Mouse (Mus musculus) adrenal gland (tissue): ENCODE measurements around the gene Gramd4.

Experiments
- intact Hi-C: fragments of 180-260 bp; cut with DNase I; formaldehyde crosslinking; loops from one replicate; pipeline ENCODE4 v1.15.1; 2025

Gramd4 gene

DNA sequence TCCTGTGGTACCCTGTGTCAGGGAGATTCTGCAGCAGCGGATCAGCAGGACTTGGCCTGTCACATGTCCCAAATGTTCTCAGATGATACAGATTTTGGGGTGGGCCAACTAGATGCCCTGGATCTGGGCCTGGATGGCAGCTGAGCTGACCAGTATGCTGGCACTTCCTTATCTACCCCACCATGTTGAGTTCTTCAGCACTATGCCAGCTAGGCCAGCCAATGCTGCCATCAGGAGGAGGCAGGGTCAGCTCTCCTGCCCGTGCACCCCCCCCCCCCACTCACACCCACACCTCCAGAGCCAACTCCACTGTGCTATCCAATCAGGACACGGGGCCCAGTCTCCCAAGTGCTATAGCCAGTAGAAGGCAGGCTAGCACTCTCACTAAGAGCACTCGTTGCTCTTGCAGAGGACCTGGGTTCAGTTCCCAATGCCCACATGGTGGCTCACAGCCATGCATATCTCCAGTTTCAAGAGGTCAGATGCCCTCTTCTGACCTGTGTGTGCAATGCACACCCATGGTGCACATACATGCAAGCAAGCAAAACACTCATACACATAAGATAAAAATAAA is 7.2 kb upstream of the Gramd4 start:
- intact Hi-C loops, result no loop called here

DNA sequence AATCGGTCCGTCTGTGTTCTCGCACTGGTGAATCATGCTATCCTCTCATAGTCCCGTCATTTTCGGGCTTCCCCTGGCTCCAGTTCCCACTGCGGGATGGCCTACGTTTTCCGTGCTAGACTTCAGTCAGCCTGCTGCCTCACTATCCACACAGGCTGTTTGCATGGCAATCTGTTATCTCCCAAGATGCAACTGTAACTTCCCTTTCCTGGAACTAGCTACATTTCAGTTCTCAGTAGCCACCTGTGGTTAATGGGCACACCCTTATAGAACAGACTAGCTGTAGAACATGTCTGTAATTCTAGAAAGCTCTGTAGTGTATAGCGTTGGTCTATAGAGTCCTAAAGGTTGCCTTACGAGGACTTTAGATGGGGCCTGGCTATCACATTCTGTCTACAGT is 6.3 kb upstream of the Gramd4 start:
- intact Hi-C loops, result no loop called here

DNA sequence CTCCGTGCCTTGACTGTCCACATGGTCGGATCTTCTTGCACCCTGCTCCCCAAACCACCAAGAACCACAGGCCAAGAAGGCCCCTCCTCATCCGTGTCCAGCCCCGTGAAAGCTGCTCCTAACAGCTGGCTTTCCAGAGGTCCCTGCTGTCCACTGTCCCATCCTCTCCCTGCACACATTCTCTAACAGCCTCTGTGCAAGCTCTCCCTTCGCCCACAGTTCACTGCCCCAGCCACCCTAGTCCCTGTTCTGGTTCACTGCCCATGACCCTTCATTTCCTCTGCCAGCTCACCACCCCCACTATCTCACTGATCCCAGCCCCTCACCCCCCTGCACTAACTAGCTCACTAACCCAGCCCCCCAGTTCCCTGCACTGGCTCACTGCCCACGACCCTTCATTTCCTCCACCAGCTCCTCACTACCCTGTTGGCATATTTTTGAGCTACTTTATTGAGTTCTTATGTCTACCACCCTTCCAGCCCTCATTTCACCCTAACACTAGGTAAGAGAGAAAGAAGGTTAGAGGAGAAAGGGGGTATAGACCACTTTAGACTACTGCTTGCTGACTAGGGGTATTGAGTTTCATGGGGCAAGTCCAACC is 5.5 kb upstream of the Gramd4 start:
- intact Hi-C loops, result no loop called here

DNA sequence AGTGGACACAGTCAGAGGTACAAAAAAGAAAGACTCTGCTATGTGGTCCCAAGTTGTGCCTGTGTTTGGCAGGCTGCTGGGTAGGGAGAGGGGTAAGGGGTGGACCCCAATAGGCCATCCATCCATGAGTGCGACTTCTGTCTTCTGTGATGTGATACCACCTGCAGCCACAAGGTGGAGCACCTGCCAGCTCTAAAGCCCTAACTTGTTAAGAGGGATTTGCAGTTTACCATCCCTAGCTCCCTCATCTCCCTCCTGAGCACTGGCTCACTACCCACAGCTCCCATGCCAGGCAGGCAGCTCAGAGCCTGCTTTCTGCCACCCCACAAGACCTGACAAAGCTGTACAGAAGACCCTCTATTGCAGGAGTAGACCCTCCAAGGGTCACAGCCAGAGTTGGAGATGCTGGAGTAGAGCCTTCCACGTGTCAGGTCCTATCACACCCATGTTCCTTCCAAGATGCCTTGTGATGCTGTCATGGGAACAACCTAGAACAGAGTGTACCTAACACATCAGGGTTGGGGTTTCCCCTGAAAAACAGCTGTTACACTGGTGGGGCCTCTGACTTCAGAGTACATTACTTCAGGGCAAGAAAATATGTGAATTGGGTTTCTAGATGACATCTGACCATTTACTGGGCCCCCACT is 3.5 kb upstream of the Gramd4 start:
- intact Hi-C loops, result loop anchor here (1.0 kb wide), 1 partner anchor 70 kb away; no protein-coding TSS in a partner anchor

DNA sequence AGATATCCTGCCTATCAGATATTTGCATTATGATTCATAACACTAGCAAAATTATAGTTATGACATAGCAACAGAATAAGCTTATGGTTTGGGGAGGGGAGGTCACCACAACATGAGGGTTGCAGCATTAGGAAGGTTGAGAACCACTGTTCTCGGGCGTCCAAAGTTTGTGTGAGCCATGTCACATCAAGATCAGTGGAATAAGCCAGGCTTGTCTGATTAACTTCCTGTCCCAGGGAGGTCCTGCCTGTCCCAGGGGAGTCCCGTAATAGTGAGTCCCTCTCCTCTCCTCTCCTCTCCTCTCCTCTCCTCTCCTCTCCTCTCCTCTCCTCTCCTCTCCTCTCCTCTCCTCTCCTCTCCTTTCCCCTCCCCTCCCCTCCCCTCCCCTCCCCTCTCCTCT is 2.6 kb upstream of the Gramd4 start:
- intact Hi-C loops, result loop anchor here (1.0 kb wide), 1 partner anchor 69 kb away; no protein-coding TSS in a partner anchor

DNA sequence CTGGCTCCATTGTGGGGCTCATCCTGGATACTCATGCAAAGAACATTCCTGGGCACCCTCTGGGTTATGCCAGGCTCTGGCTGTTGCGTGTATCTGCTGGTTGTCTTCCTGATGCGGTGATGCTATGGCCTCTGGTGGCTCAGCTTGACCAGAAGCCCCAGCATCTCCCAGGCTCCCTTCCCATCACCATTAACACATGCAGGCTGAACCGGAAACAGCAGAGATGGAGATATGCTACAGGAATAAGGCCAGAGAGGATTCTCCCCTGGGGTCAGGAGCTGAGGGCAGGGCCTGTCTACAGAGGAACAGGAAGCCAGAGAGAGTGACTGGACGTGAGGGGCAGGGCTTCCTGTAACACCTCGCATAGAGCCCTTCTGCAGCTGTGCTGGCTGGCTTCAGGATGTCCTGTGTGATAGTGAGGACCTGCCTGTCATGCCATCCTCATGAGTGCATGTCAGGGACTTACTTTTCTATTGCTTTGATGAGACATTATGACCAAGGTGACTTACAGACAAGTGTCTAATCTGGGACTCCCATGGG is 1.2 kb upstream of the Gramd4 start:
- intact Hi-C loops, result no loop called here

DNA sequence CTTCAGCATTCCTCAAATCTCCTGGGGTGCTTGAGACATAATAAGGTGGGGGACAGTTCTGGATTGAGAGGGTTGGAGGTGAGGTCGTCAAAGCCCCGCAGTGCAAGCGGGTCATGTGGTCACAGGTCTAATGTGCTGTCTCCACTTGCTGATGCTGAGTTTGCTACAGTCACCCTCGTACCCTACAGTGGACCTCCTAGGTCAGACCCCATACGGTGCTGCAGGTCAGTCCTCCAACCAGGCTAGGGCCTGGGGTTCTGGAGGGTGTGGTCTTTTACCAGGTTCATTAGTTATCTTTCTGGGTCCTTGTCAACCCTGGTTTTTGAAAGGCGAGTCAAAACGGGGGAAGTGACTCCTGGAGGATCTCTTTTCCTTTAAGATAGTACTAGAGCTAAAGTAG is 413 bp downstream of the Gramd4 start:
- intact Hi-C loops, result no loop called here

DNA sequence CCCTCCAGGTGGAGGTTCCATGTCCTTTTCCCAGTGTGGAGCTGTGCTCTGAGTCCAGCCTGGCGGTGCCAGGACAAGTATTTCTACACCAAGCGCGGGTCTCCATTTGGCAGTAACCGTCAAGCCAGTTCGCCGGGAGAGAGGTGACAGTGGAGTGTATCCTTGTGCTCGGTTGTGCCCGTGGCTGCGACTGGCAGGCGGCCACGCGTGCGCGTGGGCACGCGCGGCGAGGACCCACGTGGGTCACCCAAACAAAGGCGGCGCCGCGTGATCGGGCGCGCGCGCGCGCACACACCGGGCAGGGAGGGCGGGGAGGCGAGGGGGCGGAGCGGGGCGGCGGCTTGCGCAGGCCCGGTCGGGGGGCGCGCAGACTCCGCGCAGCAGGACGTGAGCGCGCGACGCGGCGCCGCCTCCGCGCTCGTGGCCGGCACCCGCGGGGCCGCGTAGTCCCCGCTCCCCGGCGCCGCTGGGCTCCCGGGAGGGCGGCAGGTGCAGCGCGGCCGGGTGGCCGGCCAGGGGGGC is 960 bp downstream of the Gramd4 start:
- intact Hi-C loops, result no loop called here

DNA sequence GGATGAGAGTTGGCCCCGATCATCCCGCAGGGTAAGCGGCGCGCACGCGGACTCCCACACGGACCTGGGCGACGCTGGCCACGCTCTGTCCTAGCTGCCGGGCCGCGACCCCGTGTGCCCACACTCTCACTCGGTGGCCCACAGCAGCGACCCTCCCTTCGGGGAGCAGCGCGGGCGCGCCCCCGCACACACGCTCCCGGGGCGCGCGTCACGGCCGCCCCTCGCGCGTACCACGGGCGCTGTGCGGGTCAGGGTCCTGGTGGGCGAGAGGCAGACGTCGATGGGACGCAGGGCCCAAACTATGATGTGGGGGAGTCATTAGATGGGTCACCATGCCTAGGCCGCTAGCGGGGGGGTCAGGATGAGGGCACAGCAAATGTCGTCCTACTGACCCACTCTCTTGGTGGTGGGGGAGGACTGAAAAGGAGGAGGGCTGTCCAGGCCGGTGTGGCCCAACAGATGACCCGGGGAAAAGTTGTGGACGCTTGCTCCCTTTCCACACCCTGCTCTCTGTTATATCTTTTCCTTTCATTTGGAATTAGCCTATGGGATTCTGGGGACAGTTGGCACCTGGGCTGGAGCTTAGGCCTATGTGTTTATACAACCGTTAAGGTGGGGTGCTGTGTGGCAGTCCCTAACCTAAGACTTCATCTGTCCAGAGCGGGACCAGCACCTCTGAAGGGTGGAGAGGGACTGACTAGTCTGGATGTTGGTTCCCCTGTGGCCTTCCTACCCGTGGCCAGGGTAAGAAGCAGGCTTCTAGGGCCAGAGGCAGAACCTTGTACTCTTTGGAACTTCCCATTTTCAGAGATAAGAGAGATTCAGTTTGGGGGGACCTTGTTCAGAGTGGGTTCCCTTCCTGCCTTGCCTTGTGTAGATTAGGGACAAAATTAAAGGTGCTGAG is 1.7 kb downstream of the Gramd4 start:
- intact Hi-C loops, result no loop called here

DNA sequence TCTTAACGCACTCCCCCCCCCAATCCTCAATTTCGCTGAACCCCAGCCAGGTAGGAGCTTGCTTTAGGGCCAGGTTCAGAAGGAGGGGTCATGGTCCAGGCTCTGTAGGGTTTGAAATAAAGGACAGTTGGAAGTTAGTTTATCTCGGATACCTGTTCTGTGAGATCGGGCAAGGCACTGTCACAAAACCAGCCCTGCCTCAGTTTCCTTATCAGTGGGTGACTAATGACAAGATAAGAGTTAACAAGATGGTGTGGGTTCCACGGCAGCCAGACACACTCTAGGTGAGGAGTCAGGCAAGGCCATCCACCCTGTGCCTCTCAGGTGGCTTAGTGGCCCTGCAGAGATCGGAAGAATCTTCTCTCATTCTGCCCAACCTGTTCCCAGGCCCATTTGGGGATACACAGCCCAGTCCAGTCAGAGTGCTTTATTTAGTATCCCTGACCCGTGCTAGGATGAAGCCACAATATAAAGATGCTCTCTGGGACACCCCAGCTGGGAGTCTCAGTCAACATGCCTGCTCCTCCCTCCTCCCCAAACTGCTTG is 2.4 kb downstream of the Gramd4 start:
- intact Hi-C loops, result no loop called here

DNA sequence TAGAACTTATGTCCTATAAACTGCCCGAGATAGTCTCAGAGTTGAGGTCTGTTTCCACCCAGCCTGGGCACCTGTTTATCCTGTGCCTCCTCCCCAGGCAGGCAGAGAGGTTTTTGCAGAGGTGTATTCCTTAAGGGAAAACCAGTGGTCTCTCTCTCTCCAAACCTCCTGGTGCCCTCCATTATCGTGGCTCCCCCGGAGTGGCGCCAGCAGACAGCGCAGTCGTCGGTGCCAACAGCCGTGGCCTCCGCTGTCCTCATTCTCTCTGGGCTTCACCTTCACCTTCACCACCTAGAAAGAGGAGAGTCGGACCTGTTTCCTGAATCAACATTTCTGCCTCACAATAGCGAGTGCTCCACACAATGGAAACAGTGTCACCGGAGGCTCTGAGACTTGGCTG is 3.1 kb downstream of the Gramd4 start:
- intact Hi-C loops, result no loop called here

DNA sequence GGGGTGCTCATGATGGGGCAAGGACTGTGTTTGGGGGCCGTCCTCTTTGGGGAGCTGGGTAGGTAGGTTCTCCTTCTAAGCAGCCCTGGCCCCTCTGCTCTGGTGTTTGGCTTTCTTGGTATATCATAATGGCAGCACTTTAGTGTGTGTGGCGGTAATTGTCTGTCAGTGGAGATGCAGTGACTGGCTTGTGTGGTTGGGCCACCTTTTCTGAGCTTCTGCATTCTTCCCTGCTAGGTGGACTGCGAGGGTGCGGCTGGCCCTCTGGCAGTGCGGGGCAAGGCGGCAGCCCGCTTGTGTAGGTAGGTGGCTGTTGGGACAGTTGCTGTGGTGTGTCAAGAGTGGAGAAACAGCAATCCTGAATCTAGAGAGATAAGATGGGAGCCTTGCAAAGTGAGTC is 3.7 kb downstream of the Gramd4 start:
- intact Hi-C loops, result no loop called here

DNA sequence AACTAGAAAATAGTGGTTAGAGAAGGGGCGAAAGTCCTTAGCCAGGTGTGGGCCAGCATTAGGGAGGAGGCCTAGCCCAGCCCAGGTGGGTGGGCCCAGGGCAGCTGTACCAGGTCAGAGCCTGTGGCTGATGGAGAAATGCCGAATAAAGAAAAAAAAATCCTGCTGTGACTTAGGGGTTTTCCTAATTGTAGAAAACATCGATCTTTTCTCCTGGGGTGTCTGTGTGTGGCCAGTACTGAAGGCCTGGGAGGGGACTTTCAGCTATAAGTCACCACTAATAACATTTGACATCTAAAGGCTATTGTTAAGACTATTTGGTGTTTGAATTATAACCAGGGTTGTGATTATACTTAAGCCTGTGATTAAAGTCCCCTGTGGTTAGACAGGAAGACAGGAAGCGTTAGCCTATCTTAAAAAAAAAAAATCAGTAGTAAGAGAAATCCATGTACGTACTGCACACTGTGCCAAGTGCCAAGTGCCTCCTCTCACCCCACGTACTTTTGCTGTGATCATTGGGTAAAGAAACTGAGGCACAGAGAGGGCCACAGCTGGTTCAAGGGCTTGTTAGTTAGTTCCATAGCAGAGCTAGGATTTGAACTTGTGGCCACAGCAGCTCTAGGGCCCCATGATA is 4.5 kb downstream of the Gramd4 start:
- intact Hi-C loops, result no loop called here

DNA sequence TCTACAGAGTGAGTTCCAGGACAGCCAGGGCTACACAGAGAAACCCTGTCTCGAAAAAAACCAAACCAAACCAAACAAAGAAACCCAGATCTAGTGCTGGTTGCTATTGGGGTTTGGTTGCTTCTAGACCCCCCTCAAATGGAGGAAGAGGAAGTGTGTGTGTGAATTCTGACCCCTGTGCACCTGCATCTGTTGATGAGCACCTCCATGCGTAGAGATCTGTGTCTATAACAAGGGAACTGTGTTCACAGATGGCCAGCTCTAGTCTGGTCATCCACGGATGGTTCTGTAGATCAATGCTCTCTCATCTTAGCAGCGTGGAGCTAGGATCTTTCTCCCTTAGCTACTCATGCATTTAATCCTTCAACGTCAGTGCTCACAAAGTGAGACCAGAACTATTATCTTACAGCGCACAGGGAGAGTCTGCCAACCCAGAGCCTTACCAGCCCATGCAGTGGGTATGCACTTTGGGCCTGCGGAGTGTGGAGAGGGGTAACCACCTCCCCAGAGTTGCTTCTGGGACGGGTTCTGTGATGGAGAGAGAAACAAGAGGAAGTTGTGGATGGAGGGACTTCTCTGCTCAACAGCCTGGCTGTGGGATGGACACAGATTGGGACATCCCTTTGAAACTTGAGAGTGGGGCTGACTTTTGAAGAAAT is 6.8 kb downstream of the Gramd4 start:
- intact Hi-C loops, result no loop called here

DNA sequence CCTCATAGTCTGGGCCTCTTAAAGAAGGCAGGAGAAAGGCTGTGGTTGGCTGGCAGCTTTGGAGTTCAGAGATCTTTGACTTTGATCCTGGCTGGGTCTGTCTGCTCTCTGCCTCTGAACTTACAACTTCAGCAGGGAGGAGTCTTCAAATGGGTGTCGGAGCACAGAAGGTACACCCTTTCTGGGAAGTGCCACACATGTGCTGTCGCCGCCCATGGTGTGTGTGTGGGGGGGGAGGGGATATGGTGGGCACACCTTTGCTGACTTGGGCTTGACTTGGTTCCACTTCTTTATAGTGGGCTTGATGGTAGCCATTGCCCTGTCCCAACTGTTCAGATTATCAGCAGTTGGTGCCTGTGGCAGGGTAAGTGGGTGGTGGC is 7.3 kb downstream of the Gramd4 start:
- intact Hi-C loops, result no loop called here

DNA sequence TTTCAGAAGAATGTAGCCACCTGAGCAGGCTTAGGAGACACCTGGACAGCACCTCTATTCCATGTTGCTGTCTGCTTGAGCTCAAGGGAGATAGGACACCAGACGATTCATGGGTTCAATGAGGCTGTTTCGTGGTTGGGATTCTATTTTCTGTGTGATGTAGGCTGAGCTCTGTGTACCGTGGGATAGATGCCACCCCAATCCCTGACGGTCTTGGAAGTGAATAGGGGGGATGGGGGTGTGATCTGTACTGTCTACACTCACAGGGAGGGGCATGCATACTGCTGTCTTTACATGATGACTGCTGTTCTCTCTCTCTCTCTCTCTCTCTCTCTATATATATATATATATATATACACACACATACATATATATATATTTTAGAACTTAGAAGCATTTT is 7.9 kb downstream of the Gramd4 start:
- intact Hi-C loops, result no loop called here

DNA sequence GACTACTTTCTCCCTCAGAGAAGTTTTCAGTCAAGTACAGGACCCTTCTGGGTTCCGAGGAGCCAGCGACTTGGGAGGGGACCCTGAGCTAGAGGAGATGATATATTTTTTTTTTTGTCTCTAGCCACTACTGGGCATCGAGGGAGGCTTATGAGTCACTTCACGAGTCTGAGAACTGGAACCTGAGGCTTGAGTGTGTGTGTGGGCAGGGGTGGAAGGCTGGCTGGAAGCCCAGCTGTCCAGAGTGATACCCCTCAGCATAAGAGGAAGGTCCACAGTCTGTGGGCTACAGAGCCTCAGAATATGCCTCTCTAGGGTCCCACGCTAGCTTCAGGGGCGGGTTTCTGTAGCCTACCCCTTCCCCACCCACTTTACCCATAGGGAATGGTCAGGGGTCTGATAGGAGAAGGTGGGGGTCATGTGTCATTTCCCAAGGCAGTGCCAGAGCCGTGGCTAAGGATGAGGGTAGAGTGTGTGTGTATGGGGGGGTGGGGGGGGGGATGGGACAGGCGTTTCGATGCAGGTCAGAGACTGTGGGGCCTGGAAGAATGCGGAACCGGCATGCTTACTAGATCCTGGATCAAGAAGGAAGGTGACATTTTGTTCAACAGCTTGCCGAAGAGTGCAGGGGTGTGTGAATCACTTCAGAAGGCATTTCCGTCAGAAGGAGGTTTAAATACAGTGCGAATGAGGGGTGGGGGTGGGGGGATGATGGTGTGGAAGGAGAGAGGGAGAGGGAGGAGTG is 9.5 kb downstream of the Gramd4 start:
- intact Hi-C loops, result no loop called here

DNA sequence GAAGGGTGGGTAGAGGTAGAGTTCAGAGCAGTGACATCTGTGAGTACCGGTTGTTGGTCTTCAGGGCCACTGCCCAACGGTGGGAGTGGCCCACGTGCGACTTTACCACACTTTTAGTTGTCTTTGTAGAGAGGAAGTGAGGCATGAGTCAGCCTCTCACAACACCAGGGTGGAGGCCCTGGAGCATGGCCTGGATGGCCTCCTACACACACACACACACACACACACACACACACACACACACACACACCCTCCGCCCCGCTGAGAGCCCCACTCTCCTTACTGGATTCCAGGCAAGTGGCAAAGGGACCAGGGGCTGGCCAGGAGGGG is 10.1 kb downstream of the Gramd4 start:
- intact Hi-C loops, result no loop called here

DNA sequence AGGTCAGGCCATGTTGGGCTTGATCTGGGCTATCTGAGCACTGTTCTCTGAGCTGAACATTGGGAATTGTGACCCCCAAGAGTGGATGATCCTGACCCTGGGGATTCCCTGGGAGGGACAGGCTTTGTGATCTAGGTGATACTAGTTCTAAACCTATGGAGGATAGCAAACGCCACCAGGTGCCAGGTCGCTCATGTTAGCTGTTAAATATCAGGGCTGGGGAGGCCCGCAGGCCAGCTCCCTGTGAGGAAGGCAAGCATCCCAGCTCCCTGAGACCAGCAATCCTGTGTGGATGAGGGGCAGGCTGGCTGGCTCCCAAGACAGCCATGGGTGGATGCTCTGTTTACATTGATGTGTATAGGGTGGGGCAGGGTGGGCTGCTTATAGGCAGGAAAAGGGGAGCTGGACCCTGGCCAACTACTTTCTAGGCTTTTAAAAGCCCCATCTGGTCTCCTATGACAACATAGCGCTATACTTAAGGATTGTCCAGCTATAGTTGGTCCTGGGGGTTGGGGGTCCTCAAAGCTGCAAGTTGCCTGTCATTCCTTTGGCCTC is 10.5 kb downstream of the Gramd4 start:
- intact Hi-C loops, result no loop called here
